Mouse (Mus musculus) liver, embryonic 18 days (tissue): Measurements from ENCODE around the gene Pnldc1. TPM values are rescaled to one million over a fixed set of nuclear protein-coding genes. Genes with fewer than 3 reads are reported as not detected.

Source experiments
- polyA plus RNA-seq: library from polyadenylated mRNA; depleted of rRNA; stranded (reverse); fragments of >200 nt; gene quantifications from 2 replicates; pipeline ENCODE4 v1.2.3, GENCODE M21; 2012; rRNA removed

The Pnldc1 gene
- polyA plus RNA-seq: 0.46 and 0.55 TPM in 2 replicates

GRCm38 (mm10) chr17:12909361-12910280 lies at the start of gene Pnldc1:
Gene Pnldc1 (minus strand): TSS chr17:12910230.

DNA sequence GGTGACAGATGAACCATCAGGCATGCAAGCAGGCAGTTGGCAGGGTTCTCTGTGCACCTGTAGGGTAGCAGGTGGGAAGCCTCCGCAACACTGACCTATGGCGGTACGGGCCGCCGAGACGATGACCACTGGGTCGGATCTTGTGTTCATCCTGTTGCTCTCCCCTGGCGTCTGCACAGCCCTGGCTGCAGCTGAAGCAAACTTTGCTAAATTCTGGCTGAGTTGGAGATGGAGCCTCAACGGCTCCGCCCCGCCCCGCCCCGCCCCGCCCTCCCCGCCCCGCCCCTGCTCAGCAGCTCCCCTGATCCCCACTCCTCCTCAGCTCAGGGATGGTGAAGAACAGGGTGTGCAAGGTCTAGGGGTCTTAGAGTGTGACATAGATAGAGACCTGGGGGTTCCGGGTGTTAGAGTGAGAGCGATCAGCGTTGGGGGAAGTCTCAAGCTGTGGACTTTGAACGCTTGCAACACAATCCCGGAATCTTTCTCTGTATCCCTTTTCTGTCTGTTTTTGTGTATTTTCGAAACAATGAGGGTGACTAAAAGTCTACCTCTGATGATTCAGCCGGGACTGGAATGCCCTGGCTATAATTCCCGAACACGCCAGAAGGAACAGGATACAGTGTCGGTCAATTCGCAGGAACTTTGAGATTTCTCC lies 30.2 kb upstream of the Pnldc1 start, which contains the start of gene Acat3:
Acat3 (minus strand) TSS at position 450 of the 655 bp plus-strand sequence.

GRCm38 (mm10) chr17:12915881-12916583 lies 6.0 kb upstream of the Pnldc1 start, which contains the start of gene Mrpl18:
Gene Mrpl18 (minus strand): TSS chr17:12916345.

GRCm38 (mm10) chr17:12915488-12915880 lies 5.5 kb upstream of the Pnldc1 start, which contains the start of gene Tcp1:
Gene Tcp1 (plus strand): TSS chr17:12915701.

DNA sequence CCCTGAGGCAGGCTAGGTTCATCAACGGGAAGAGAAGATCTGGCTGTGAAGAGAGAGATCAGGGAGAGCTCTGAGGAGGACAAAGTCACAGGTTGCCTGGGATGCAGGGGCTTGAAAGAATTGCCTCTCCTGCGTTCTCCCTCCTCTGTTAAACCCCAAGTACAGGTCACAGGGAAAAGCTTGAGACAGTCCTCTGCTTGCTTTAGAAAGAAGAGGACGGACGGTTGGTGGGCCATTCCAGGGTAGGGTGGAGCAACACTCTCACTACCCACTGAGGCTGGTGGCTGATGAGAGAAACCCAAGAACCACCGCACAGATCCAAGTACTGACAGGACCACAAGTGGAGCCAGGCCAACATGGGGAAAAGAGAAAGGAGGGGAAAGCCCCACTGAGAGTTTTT lies 34.3 kb downstream of the Pnldc1 start, which contains the start of gene Mrgprh:
Mrgprh (plus strand) TSS at position 301 of the 400 bp plus-strand sequence.

DNA sequence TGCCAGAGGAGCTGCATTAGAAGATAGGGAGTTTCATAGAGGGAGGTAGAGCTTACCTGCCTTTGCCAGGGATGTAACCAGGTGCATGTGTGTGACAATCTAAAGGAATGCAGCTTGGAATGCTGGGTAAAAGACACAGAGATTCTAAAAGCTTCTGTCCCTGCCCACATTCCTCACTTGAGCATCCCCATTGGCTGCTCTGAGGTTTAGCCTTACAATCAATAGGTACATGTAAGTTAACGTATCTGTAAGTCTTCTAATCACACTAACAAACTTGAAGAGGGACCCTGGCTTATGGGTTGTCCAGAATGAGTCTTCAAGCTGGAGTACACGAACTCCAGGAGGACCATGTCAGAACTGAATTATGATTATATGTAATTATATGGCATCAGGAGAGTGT lies 42.0 kb downstream of the Pnldc1 start, which contains the start of gene Mas1:
Mas1 (minus strand) TSS at position 101 of the 400 bp plus-strand sequence.

Other genes with a start within 250 kb of the Pnldc1 start
- gene Slc22a1, start 234.4 kb downstream of the Pnldc1 start, polyA plus RNA-seq: 0.32 and 1.2 TPM in 2 replicates
- 11.6 and 14.6 TPM in 2 replicates for gene Igf2r, start 140.6 kb downstream of the Pnldc1 start, polyA plus RNA-seq
- gene Mas1, start 42.1 kb downstream of the Pnldc1 start, polyA plus RNA-seq: 0.27 and 0.38 TPM in 2 replicates
- 0.02 TPM in 1 of 2 replicates, not detected in the other for gene Mrgprh, start 34.2 kb downstream of the Pnldc1 start, polyA plus RNA-seq
- gene Tcp1, start 5.5 kb upstream of the Pnldc1 start, polyA plus RNA-seq: 70.9 and 77.0 TPM in 2 replicates
- gene Mrpl18, start 6.1 kb upstream of the Pnldc1 start, polyA plus RNA-seq: 34.3 and 39.2 TPM in 2 replicates
- gene Acat3, start 30.4 kb upstream of the Pnldc1 start, polyA plus RNA-seq: 19.5 and 24.5 TPM in 2 replicates
- 42.8 and 51.3 TPM in 2 replicates for gene Acat2, start 50.5 kb upstream of the Pnldc1 start, polyA plus RNA-seq
- 20.2 and 22.4 TPM in 2 replicates for gene Wtap, start 83.9 kb upstream of the Pnldc1 start, polyA plus RNA-seq
- 153 and 171 TPM in 2 replicates for gene Sod2, start 96.6 kb upstream of the Pnldc1 start, polyA plus RNA-seq
- gene Gpr31b, start 142.1 kb upstream of the Pnldc1 start, polyA plus RNA-seq: 0.03 TPM in 1 of 2 replicates, not detected in the other
- gene Tcp10b, start 150.9 kb upstream of the Pnldc1 start, polyA plus RNA-seq: 0.04 and 0.06 TPM in 2 replicates
- 0.05 TPM in 2 replicates for gene Unc93a, start 221.6 kb upstream of the Pnldc1 start, polyA plus RNA-seq